ENCODE assay signal across 16 mouse cellular contexts in the genomic region with DNA sequence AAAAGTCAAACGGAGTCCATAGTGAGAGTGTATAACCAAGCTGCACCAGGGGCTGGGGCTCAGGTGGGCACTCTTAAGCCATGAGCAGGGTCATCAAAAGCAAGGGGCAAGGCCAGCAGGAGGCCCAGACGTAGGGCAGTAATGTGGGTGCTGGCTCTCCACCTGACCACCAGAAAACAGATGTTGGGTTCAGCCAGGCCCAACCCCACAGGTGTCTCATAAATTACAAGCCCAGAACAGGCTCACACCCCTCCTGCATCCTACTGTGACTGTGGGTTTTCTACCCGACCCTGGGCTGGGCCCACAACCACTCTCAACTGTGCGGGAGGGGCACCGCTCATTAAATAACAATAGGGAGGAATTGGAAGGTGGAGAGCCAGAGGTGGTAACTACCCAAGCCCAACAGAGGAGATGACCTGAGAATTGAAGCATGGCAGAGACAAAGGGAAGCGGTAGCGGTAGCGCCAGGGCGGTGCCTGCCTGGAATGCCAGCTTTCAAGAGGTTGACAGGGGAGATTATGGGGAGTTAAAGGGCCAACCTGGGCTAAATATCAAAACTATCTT. TPM values are rescaled to one million over a fixed set of nuclear protein-coding genes. Genes with fewer than 3 reads are reported as not detected.
DNase-seq lines count a peak whose midpoint lies in the region; ATAC-seq and TF ChIP-seq lines count a peak whose summit lies in the region.
"Had no signal": no experiment of that assay in that cellular context is flagged by ENCODE, and none has a peak within 500 bp of the region (broad histone marks: within the 10 kb centered on the region; RNA-seq: fewer than 3 reads in every experiment).

No protein-coding gene starts in this region.

- 75% methylated on average over 9 of the region's 9 CpGs for WGBS in heart, embryonic 15.5 days
- 61% methylated on average over 9 of the region's 9 CpGs for WGBS in stomach, postnatal 0 days
- 60% methylated on average over 9 of the region's 9 CpGs for WGBS in forebrain, postnatal 0 days

- no peak for DNase-seq in heart, postnatal 36 days
- peak; percentile 25 for DNase-seq in urinary bladder, adult 2 months (ENCODE audit: low spot score)
- DNase-seq in urinary bladder, postnatal 36 days (ENCODE audit: low spot score in 2 of 2) = no peak
- no peak for DNase-seq in stomach, postnatal 0 days (ENCODE audit: low spot score)
- no peak for DNase-seq in forebrain, postnatal 0 days
- DNase-seq: cerebellum, adult 8-10 months; kidney, postnatal 4 days; lung, embryonic 14.5 days; midbrain, embryonic 14.5 days had no signal

- peak overlapping the region; percentile 23 for H3K27ac ChIP-seq in heart, embryonic 15.5 days
- H3K27ac ChIP-seq in bone marrow macrophage, adult 2 months (ENCODE audit: insufficient read depth, low read depth, low read length) = 0 out of 2 replicates have a peak overlapping the region, but pooled peaks have one; percentile 19
- peak overlapping the region; percentile 49 for H3K27ac ChIP-seq in stomach, postnatal 0 days (replicated peaks)
- no peak overlapping the region for H3K27ac ChIP-seq in forebrain, postnatal 0 days (ENCODE audit: low read depth, low read length)
- H3K27ac ChIP-seq: embryonic facial prominence, embryonic 15.5 days; forebrain, embryonic 12.5 days; macrophage had no signal

- no peaks in the 10 kb centered on the region for H3K36me3 ChIP-seq in heart, embryonic 15.5 days
- no peaks in the 10 kb centered on the region for H3K36me3 ChIP-seq in stomach, postnatal 0 days (ENCODE audit: control insufficient read depth, insufficient read depth, low read length)
- no peaks in the 10 kb centered on the region for H3K36me3 ChIP-seq in forebrain, postnatal 0 days (ENCODE audit: insufficient read depth)
- H3K36me3 ChIP-seq: embryonic facial prominence, embryonic 15.5 days; forebrain, embryonic 12.5 days had no signal

- intact Hi-C loops in heart, postnatal 36 days (cut with DNase I) = no loop called here

- no peak for TF ChIP-seq POLR2A in bone marrow macrophage, adult 2 months (IDR thresholded peaks at IDR 0.05; ENCODE audit: borderline replicate concordance, low read depth, low read length)

- no peaks in the 10 kb centered on the region for H3K27me3 ChIP-seq in heart, embryonic 15.5 days
- no peaks in the 10 kb centered on the region for H3K27me3 ChIP-seq in stomach, postnatal 0 days (ENCODE audit: control insufficient read depth, insufficient read depth, low read length)
- no peaks in the 10 kb centered on the region; the same call in 1 of the 2 replicates for H3K27me3 ChIP-seq in forebrain, postnatal 0 days (ENCODE audit: insufficient read depth, low read length)
- H3K27me3 ChIP-seq: Patski had no signal

- TF ChIP-seq CTCF in bone marrow macrophage, adult 2 months (IDR thresholded peaks at IDR 0.05; ENCODE audit: low read depth, low read length) = no peak
- no peak for TF ChIP-seq CTCF in stomach, postnatal 0 days (IDR thresholded peaks at IDR 0.05; ENCODE audit: low read depth)
- TF ChIP-seq CTCF in forebrain, postnatal 0 days (IDR thresholded peaks at IDR 0.05; ENCODE audit: low read depth) = no peak

- peaks cover 69% of the 10 kb centered on the region for H3K4me1 ChIP-seq in heart, embryonic 15.5 days (replicated peaks)
- H3K4me1 ChIP-seq in bone marrow macrophage, adult 2 months (ENCODE audit: control insufficient read depth, insufficient read depth, low read length) = peaks cover 16% of the 10 kb centered on the region
- H3K4me1 ChIP-seq in stomach, postnatal 0 days (replicated peaks; ENCODE audit: control insufficient read depth, insufficient read depth) = 0 out of 2 replicates have a peak, but pooled peaks cover 2% of the 10 kb centered on the region
- no peaks in the 10 kb centered on the region for H3K4me1 ChIP-seq in forebrain, postnatal 0 days (ENCODE audit: insufficient read depth)

- no peak for ATAC-seq in heart, embryonic 15.5 days (replicated peaks; ENCODE audit: insufficient number of reproducible peaks, insufficient read depth, low FRiP score, low read depth)
- ATAC-seq in stomach, postnatal 0 days (ENCODE audit: low FRiP score, low TSS enrichment) = no peak
- ATAC-seq in forebrain, postnatal 0 days = no peak
- ATAC-seq: CD4-positive, CD25-positive, alpha-beta regulatory T cell, adult 4 months had no signal

- H3K9ac ChIP-seq in heart, embryonic 15.5 days = no peak overlapping the region
- H3K9ac ChIP-seq in stomach, postnatal 0 days (ENCODE audit: low read length) = no peak overlapping the region
- no peak overlapping the region for H3K9ac ChIP-seq in forebrain, postnatal 0 days
- H3K9ac ChIP-seq: embryonic facial prominence, embryonic 15.5 days; forebrain, embryonic 12.5 days; lung, embryonic 14.5 days had no signal

- no peaks in the 10 kb centered on the region for H3K9me3 ChIP-seq in heart, embryonic 15.5 days (replicated peaks)
- no peaks in the 10 kb centered on the region for H3K9me3 ChIP-seq in stomach, postnatal 0 days (ENCODE audit: control insufficient read depth, low read length)
- no peaks in the 10 kb centered on the region for H3K9me3 ChIP-seq in forebrain, postnatal 0 days (ENCODE audit: low read length)
- H3K9me3 ChIP-seq: embryonic facial prominence, embryonic 15.5 days; forebrain, embryonic 12.5 days had no signal

- no peak overlapping the region for H3K4me2 ChIP-seq in heart, embryonic 15.5 days
- no peak overlapping the region for H3K4me2 ChIP-seq in stomach, postnatal 0 days (replicated peaks; ENCODE audit: low read depth)
- H3K4me2 ChIP-seq in forebrain, postnatal 0 days (ENCODE audit: low read depth) = no peak overlapping the region
- H3K4me2 ChIP-seq: embryonic facial prominence, embryonic 15.5 days; forebrain, embryonic 12.5 days; lung, embryonic 14.5 days had no signal

- TF ChIP-seq EP300 in stomach, postnatal 0 days (optimal IDR thresholded peaks at IDR 0.05) = no peak

- H3K4me3 ChIP-seq in heart, embryonic 15.5 days = no peak overlapping the region
- no peak overlapping the region for H3K4me3 ChIP-seq in bone marrow macrophage, adult 2 months (ENCODE audit: insufficient read depth, low read length)
- no peak overlapping the region for H3K4me3 ChIP-seq in stomach, postnatal 0 days (ENCODE audit: low read depth, low read length)
- no peak overlapping the region for H3K4me3 ChIP-seq in forebrain, postnatal 0 days (ENCODE audit: low read depth, low read length)
- H3K4me3 ChIP-seq: embryonic facial prominence, embryonic 15.5 days; forebrain, embryonic 12.5 days had no signal

RNA-seq across cellular contexts. Expression of gene Plcd3, which starts 6.3 kb away (rescaled TPM):
- 11.0 and 11.8 TPM in 2 replicates for polyA plus RNA-seq in heart, embryonic 15.5 days (2015; fragmentation: Nextera tagmentation; extraction: Ambion mirVana)
- 10 to 100 TPM; 16.1 to 18.3 TPM for total RNA-seq in heart, postnatal 36 days (2021)
- polyA plus RNA-seq in urinary bladder, adult 2 months (2012; rRNA removed) = 30.9 and 36.8 TPM in 2 replicates
- polyA plus RNA-seq in bone marrow macrophage, adult 2 months (2012; ENCODE audit: insufficient read depth, insufficient read length, missing spikeins) = 1.7 and 2.3 TPM in 2 replicates
- polyA plus RNA-seq in stomach, postnatal 0 days (2015; fragmentation: Nextera tagmentation; extraction: Ambion mirVana) = 4.2 and 5.0 TPM in 2 replicates
- 8.5 and 8.8 TPM in 2 replicates for total RNA-seq in forebrain, postnatal 0 days (2014; rRNA removed)
- polyA plus RNA-seq in forebrain, postnatal 0 days (2015; fragmentation: Nextera tagmentation; extraction: Ambion mirVana) = 3.6 TPM in 2 replicates
- polyA plus RNA-seq: macrophage had no signal

RNA-seq across cellular contexts. Expression of gene Acbd4, which starts 6.3 kb away (rescaled TPM):
- polyA plus RNA-seq in heart, embryonic 15.5 days (2015; fragmentation: Nextera tagmentation; extraction: Ambion mirVana) = 18.5 and 23.7 TPM in 2 replicates
- 10 to 100 TPM; 37.4 to 41.4 TPM for total RNA-seq in heart, postnatal 36 days (2021)
- 59.4 and 76.0 TPM in 2 replicates for polyA plus RNA-seq in urinary bladder, adult 2 months (2012; rRNA removed)
- polyA plus RNA-seq in bone marrow macrophage, adult 2 months (2012; ENCODE audit: insufficient read depth, insufficient read length, missing spikeins) = 27.4 and 30.4 TPM in 2 replicates
- polyA plus RNA-seq in stomach, postnatal 0 days (2015; fragmentation: Nextera tagmentation; extraction: Ambion mirVana) = 28.6 and 36.7 TPM in 2 replicates
- total RNA-seq in forebrain, postnatal 0 days (2014; rRNA removed) = 27.2 and 28.5 TPM in 2 replicates
- 20.1 and 27.1 TPM in 2 replicates for polyA plus RNA-seq in forebrain, postnatal 0 days (2015; fragmentation: Nextera tagmentation; extraction: Ambion mirVana)

RNA-seq across cellular contexts. Expression of gene Hexim1, which starts 20.8 kb away (rescaled TPM):
- 2.6 and 3.0 TPM in 2 replicates for polyA plus RNA-seq in heart, embryonic 15.5 days (2015; fragmentation: Nextera tagmentation; extraction: Ambion mirVana)
- total RNA-seq in heart, postnatal 36 days (2021) = 10 to 100 TPM; 18.0 to 20.5 TPM
- polyA plus RNA-seq in urinary bladder, adult 2 months (2012; rRNA removed) = 28.4 and 29.3 TPM in 2 replicates
- 43.7 and 44.3 TPM in 2 replicates for polyA plus RNA-seq in bone marrow macrophage, adult 2 months (2012; ENCODE audit: insufficient read depth, insufficient read length, missing spikeins)
- 3.8 and 4.1 TPM in 2 replicates for polyA plus RNA-seq in stomach, postnatal 0 days (2015; fragmentation: Nextera tagmentation; extraction: Ambion mirVana)
- total RNA-seq in forebrain, postnatal 0 days (2014; rRNA removed) = 19.0 and 20.5 TPM in 2 replicates
- polyA plus RNA-seq in forebrain, postnatal 0 days (2015; fragmentation: Nextera tagmentation; extraction: Ambion mirVana) = 3.7 and 3.9 TPM in 2 replicates

RNA-seq across cellular contexts. Expression of gene Hexim2, which starts 37.0 kb away (rescaled TPM):
- polyA plus RNA-seq in heart, embryonic 15.5 days (2015; fragmentation: Nextera tagmentation; extraction: Ambion mirVana) = 5.5 and 6.4 TPM in 2 replicates
- 1 to 10 TPM; 2.0 to 2.1 TPM for total RNA-seq in heart, postnatal 36 days (2021)
- 4.1 and 4.5 TPM in 2 replicates for polyA plus RNA-seq in urinary bladder, adult 2 months (2012; rRNA removed)
- polyA plus RNA-seq in bone marrow macrophage, adult 2 months (2012; ENCODE audit: insufficient read depth, insufficient read length, missing spikeins) = 3.1 and 3.6 TPM in 2 replicates
- polyA plus RNA-seq in stomach, postnatal 0 days (2015; fragmentation: Nextera tagmentation; extraction: Ambion mirVana) = 3.7 and 4.4 TPM in 2 replicates
- total RNA-seq in forebrain, postnatal 0 days (2014; rRNA removed) = 30.8 and 47.0 TPM in 2 replicates
- polyA plus RNA-seq in forebrain, postnatal 0 days (2015; fragmentation: Nextera tagmentation; extraction: Ambion mirVana) = 16.5 and 27.9 TPM in 2 replicates
